Mouse (Mus musculus) G1E (cell line): ENCODE measurements around the gene Serinc5.
"Not testable (repeated sequence)": the region's sequence is repeated elsewhere in the genome, so short reads cannot be mapped to it uniquely, and the experiment has no call there.

Source experiments
- CTCF ChIP-seq: IDR thresholded peaks from 2 replicates; pipeline ENCODE4 v1.5.1; 2012; ENCODE audit warnings: low read depth, low read length, inconsistent platforms, mixed read lengths
- GATA1 ChIP-seq: IDR thresholded peaks from 2 replicates; pipeline ENCODE4 v1.6.1; 2012; ENCODE audit warnings: borderline replicate concordance, low read length, inconsistent platforms, mixed read lengths
- GATA2 ChIP-seq: IDR thresholded peaks from 2 replicates; pipeline ENCODE4 v1.6.1; 2012; ENCODE audit warnings: low read depth, low read length, inconsistent platforms, borderline replicate concordance
- POLR2AphosphoS5 ChIP-seq: IDR thresholded peaks from 2 replicates; pipeline ENCODE4 v1.6.1; 2012; ENCODE audit warnings: low read depth, low read length, inconsistent platforms; ENCODE audit not compliant: insufficient replicate concordance
- TAL1 ChIP-seq: conservative IDR thresholded peaks from 2 replicates; pipeline ENCODE4 v1.6.1; 2012; ENCODE audit warnings: low read depth, low read length, inconsistent platforms, mixed read lengths

- TF ChIP-seq CTCF, POLR2AphosphoS5, GATA1, GATA2, TAL1: not testable (repeated sequence)
These were observed 76.3 kb downstream of the Serinc5 start for GRCm38 (mm10) chr13:92687151-92687550.
